Mouse (Mus musculus) spleen, adult 2 months (tissue): ENCODE data around the gene Mrpl14.

Experiments
- CTCF ChIP-seq: fragments of 200-500 bp; IDR thresholded peaks from 2 replicates; pipeline ENCODE4 v1.5.1; 2011; ENCODE audit warnings: mild to moderate bottlenecking, inconsistent platforms; ENCODE audit not compliant: insufficient read depth, insufficient read length, insufficient replicate concordance; ENCODE audit errors: extremely low read depth
- POLR2A ChIP-seq: fragments of 200-500 bp; IDR thresholded peaks from 2 replicates; pipeline ENCODE4 v1.6.1; 2011; ENCODE audit warnings: low read depth, low read length, inconsistent platforms

- TF ChIP-seq CTCF (peak; percentile 77; the same call in 1 of the 2 replicates), POLR2A (no peak)
Measured at GRCm38 (mm10) chr17:45718323-45718722, 32.2 kb downstream of the Mrpl14 start.
